Mouse (Mus musculus): ENCODE data around the gene Nampt. TPM values are rescaled to one million over a fixed set of nuclear protein-coding genes. Genes with fewer than 3 reads are reported as not detected.
A peak's percentile ranks its signal among the peaks of the same experiment; 100 is the strongest.

The Nampt gene
- total RNA-seq, 2 experiments from 2014 or later, result 48.1 to 48.9 TPM

DNA sequence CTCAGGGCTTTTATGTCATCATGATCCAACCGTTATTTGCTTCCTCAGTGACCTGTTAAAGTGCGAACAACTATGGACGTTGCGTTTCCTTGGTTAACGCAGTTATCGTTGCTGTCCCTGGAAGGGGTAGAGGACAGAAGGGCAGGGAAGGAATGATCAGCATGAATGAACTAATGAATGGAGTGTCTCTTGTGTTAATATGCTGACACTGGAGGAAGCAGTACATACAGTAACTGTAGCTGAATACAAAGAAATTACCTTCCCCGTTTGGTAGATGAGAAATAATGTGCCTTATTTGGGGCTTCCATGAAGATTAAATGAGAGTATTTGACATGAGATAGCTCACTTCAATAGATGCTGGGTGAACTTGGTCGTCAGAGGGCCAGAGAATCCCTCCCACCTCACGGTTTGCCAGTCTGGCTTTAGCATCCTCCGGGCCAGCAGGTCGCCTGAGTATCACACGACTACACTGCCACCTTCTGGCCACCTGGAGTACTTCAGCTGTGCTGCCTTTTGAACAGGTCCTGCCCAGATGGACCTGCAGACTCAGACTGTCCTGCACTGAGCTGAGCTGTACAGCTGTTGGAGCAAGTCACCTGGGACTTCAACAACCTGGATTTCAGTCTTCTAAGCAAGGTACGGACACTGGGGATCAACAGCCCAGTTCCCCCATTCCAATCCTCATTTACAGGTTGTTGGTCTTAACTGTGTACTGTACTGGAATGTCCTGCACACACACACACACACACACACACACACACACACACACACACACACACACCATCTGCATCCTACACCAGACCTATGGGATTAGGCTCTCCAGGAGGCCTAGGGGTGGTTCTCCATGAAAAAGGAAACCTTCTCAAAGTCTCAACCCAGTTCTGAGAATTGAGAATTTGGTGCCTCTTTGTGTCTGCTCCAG lies 78.1 kb downstream of the Nampt start:
- DNase-seq (ENCODE audit: low spot score in 2 of 2), result peak; percentile 93

GRCm38 (mm10) chr12:32901005-32901404 lies 81.7 kb downstream of the Nampt start:
- no peak for DNase-seq (ENCODE audit: low spot score in 2 of 2)

Other genes with a start within 250 kb of the Nampt start
- gene Sypl, start 134.3 kb downstream of the Nampt start, total RNA-seq (2021), result 10 to 100 TPM; 35.6 to 35.7 TPM

All from layer of hippocampus, postnatal 10 days (tissue).